Mouse (Mus musculus) olfactory bulb, adult 2 months (tissue): ENCODE results near the gene Slc30a1.

ENCODE experiments used
- CTCF ChIP-seq: fragments of 200-500 bp; IDR thresholded peaks from 2 replicates; pipeline ENCODE4 v1.5.1; 2012; ENCODE audit warnings: low read depth, mild to moderate bottlenecking, low read length, moderate library complexity; ENCODE audit not compliant: insufficient read depth
- POLR2A ChIP-seq: fragments of 200-500 bp; IDR thresholded peaks from 2 replicates; pipeline ENCODE4 v1.6.1; 2012; ENCODE audit warnings: mild to moderate bottlenecking, low read depth, low read length, moderate library complexity; ENCODE audit not compliant: insufficient read depth

DNA sequence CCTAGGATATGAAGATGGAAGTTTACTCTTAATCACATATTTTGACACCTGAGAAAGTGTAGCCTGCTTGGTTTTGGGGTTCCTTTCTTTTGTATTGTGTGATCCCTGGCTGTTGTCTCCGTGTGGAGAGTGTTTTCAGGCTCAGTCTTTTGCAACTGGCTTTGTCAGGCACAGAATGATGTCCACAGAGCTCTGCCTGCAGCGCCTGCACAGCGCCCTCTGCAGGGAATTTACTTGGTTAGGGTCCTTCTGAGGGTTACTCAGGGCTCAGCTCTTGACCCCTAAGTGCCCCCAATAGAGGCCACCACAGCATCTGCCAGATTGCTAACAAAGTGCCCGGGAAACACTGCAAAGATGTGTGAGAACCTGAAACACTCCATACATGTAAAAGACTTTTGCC is 18.9 kb downstream of the Slc30a1 start:
- TF ChIP-seq POLR2A (no peak), CTCF (no peak)
